Mouse (Mus musculus) heart, adult 2 months (tissue): ENCODE data around the gene Lrrc34. TPM values are rescaled to one million over a fixed set of nuclear protein-coding genes. Genes with fewer than 3 reads are reported as not detected.

Experiments used
- DNase-seq, 2 experiments: peaks; one replicate each; pipeline ENCODE4 v3.0.0; 2021
- H3K27ac ChIP-seq: fragments of 200-600 bp; 2 replicates; pipeline ENCODE4 v1.8.1; 2022
- H3K27me3 ChIP-seq: fragments of 200-500 bp; 2 replicates; pipeline ENCODE4 v1.6.1; 2012; ENCODE audit warnings: mild to moderate bottlenecking, low read length, inconsistent platforms, mixed read lengths; ENCODE audit not compliant: control insufficient read depth, insufficient read depth
- H3K36me3 ChIP-seq: fragments of 200-500 bp; 2 replicates; pipeline ENCODE4 v1.6.1; 2012; ENCODE audit warnings: low read length, inconsistent platforms; ENCODE audit not compliant: control insufficient read depth, insufficient read depth
- H3K4me1 ChIP-seq: fragments of 200-500 bp; 2 replicates; pipeline ENCODE4 v1.6.1; 2011; ENCODE audit warnings: low read length; ENCODE audit not compliant: control insufficient read depth, insufficient read depth
- H3K4me3 ChIP-seq: fragments of 200-600 bp; 2 replicates; pipeline ENCODE4 v1.8.1; 2022
- H3K79me2 ChIP-seq: fragments of 200-500 bp; replicated peaks from 2 replicates; pipeline ENCODE4 v1.6.1; 2012; ENCODE audit warnings: mild to moderate bottlenecking, inconsistent platforms, low read length, moderate library complexity, mixed read lengths; ENCODE audit not compliant: control insufficient read depth, insufficient read depth
- H3K9ac ChIP-seq: fragments of 200-500 bp; 2 replicates; pipeline ENCODE4 v1.6.1; 2012; ENCODE audit warnings: low read depth, mild to moderate bottlenecking, control low read depth, inconsistent platforms, low read length, mixed read lengths
- CTCF ChIP-seq: fragments of 200-600 bp; IDR thresholded peaks from 2 replicates; pipeline ENCODE4 v1.8.1; 2022; ENCODE audit warnings: antibody characterized with exemption, mild to moderate bottlenecking, moderate library complexity
- EP300 ChIP-seq: fragments of 200-500 bp; IDR thresholded peaks from 2 replicates; pipeline ENCODE4 v1.6.1; 2011; ENCODE audit warnings: low read depth, low read length, control low read depth; ENCODE audit not compliant: insufficient read depth
- POLR2A ChIP-seq: fragments of 200-500 bp; IDR thresholded peaks from 2 replicates; pipeline ENCODE4 v1.6.1; 2011; ENCODE audit warnings: mild to moderate bottlenecking, low read depth, low read length, control low read depth; ENCODE audit not compliant: insufficient read depth
- WGBS: fragments of 180-500 bp; shearing (Covaris S2); methylation state at CpG from one replicate; pipeline ENCODE4 v1.1.7; 2018; 5-methylcytosine and 5-hydroxymethylcytosine counted together
- intact Hi-C: fragments of 180-260 bp; cut with DNase I; formaldehyde crosslinking; loops from one replicate; pipeline ENCODE4 v1.15.1; 2025
- polyA plus RNA-seq: library from polyadenylated mRNA; depleted of rRNA; stranded (reverse); fragments of >200 nt; gene quantifications from 2 replicates; pipeline ENCODE4 v1.2.3, GENCODE M21; 2012
- total RNA-seq, 2 experiments: library from RNA; stranded (reverse); gene quantifications; 2 replicates each; pipeline ENCODE4 v1.2.3; 2021

The Lrrc34 gene
- total and polyA plus RNA-seq, 3 experiments: 0.06 TPM; not detected in 2

- peaks cover 1% of the 10 kb centered on the region; the same call in 1 of the 2 replicates for H3K79me2 ChIP-seq
- peak overlapping the region; percentile 88 for H3K9ac ChIP-seq
- TF ChIP-seq CTCF (no peak), POLR2A (no peak), EP300 (no peak)
- peaks cover 5% of the 10 kb centered on the region for H3K4me1 ChIP-seq
- intact Hi-C loops: loop anchor here (1.0 to 10.0 kb wide), 2 partner anchors 190 to 1792 kb away; partner anchors contain the start of genes Pik3ca and Sec62
- WGBS: under 1% methylated on average over 27 of the region's 27 CpGs
- DNase-seq: no peak
- peak overlapping the region; percentile 95 for H3K4me3 ChIP-seq
- H3K36me3 ChIP-seq: peaks cover 9% of the 10 kb centered on the region; the same call in 1 of the 2 replicates
- no peaks in the 10 kb centered on the region for H3K27me3 ChIP-seq
- H3K27ac ChIP-seq: peak overlapping the region; percentile 96
Observed at GRCm38 (mm10) chr3:30602740-30603098, 45.0 kb downstream of the Lrrc34 start.

DNA sequence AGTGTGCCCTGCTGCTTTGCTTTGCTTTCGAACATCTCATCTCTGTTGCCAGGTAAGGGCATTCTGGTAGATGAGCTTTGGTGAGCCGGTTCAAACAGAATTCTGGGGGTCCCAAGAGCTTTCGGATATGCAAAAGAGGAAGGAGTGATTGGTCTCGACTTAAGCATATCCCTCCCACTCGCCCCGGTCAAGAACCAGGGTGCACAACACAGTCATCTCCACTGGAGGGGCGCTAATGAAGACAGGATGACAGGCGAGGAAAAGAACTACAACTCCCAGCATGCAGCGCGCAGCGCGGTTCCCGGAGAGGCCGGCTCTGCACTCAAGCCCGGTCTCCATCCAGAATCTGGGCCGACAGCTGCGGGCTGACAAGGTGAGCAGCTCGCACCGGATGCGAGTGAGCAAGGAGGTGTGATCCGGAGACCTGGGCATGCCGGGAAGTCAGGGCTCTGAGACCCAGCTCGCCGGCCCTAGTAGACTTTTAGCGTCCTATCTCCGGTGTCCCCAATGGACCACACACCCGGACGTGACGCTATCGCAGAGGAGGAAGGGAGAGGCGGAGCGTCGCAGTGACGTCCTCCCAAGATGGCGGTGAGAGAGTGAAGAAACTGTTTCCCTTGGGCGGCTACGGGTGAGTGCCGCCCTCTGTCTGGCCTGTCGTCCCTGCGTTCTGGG, 45.5 kb downstream of the Lrrc34 start, which contains the start of gene Mynn:
Gene Mynn (plus strand): TSS at position 1 of the 675 bp plus-strand sequence.
- no peaks in the 10 kb centered on the region for H3K27me3 ChIP-seq
- DNase-seq: peak; percentile 98
- TF ChIP-seq CTCF: peak; percentile 74
- TF ChIP-seq POLR2A: peak; percentile 88
- peak; percentile 36; the same call in 1 of the 2 replicates for TF ChIP-seq EP300
- peaks cover 5% of the 10 kb centered on the region for H3K4me1 ChIP-seq
- WGBS: under 1% methylated on average over 40 of the region's 40 CpGs
- H3K36me3 ChIP-seq: peaks cover 8% of the 10 kb centered on the region; the same call in 1 of the 2 replicates
- peak within 1 kb of the TSS; percentile 95 for H3K4me3 ChIP-seq
- H3K9ac ChIP-seq: peak within 1 kb of the TSS; percentile 88
- H3K79me2 ChIP-seq: peaks cover 1% of the 10 kb centered on the region; the same call in 1 of the 2 replicates
- peak within 1 kb of the TSS; percentile 96 for H3K27ac ChIP-seq
- intact Hi-C loops: loop anchor here (10.0 kb wide), 1 partner anchor 1793 kb away; the partner anchor contains the start of gene Pik3ca

- no peak for DNase-seq
- peak overlapping the region; percentile 96 for H3K27ac ChIP-seq
- peak overlapping the region; percentile 95 for H3K4me3 ChIP-seq
- peaks cover 1% of the 10 kb centered on the region; the same call in 1 of the 2 replicates for H3K79me2 ChIP-seq
- H3K4me1 ChIP-seq: peaks cover 5% of the 10 kb centered on the region
- intact Hi-C loops: loop anchor here (10.0 kb wide), 1 partner anchor 1793 kb away; the partner anchor contains the start of gene Pik3ca
- WGBS: under 1% methylated on average over 13 of the region's 13 CpGs
- peaks cover 7% of the 10 kb centered on the region; the same call in 1 of the 2 replicates for H3K36me3 ChIP-seq
- TF ChIP-seq EP300 (no peak), POLR2A (no peak), CTCF (no peak)
- peak overlapping the region; percentile 57 for H3K9ac ChIP-seq
- H3K27me3 ChIP-seq: no peaks in the 10 kb centered on the region
Observed at GRCm38 (mm10) chr3:30601610-30602064, 46.0 kb downstream of the Lrrc34 start.

DNA sequence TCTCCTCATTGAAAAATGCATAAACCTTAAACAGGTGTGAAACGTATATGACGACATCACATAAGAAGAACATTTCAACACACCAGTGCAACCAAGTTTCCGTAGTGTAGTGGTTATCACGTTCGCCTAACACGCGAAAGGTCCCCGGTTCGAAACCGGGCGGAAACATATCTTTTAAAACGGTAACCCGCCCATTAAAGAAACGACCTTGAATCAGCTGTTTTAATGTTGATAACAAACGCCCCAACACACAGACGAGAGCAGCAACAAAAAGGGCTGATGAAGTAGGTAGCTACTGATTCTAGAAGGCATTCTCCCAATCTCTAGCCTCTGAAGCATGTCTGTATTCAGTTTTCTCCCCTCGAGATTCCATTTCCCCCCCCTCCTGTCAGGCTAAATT, 46.5 kb downstream of the Lrrc34 start:
- Histone ChIP-seq H3K9ac (peak overlapping the region; percentile 65; the same call in 1 of the 2 replicates), H3K79me2 (peaks cover 1% of the 10 kb centered on the region; the same call in 1 of the 2 replicates), H3K4me1 (peaks cover 5% of the 10 kb centered on the region), H3K27me3 (no peaks in the 10 kb centered on the region), H3K27ac (peak overlapping the region; percentile 96), H3K36me3 (peaks cover 7% of the 10 kb centered on the region; the same call in 1 of the 2 replicates), H3K4me3 (peak overlapping the region; percentile 95)
- intact Hi-C loops: loop anchor here (10.0 kb wide), 1 partner anchor 1794 kb away; the partner anchor contains the start of gene Pik3ca
- TF ChIP-seq EP300: peak; percentile 92
- TF ChIP-seq CTCF: no peak
- TF ChIP-seq POLR2A: no peak
- peak; percentile 89 to 91 for DNase-seq
- under 1% methylated on average over 17 of the region's 17 CpGs for WGBS

- Histone ChIP-seq H3K9ac (peak overlapping the region; percentile 50), H3K27me3 (no peaks in the 10 kb centered on the region), H3K36me3 (peaks cover 7% of the 10 kb centered on the region; the same call in 1 of the 2 replicates), H3K4me3 (peak overlapping the region; percentile 95), H3K4me1 (peaks cover 5% of the 10 kb centered on the region), H3K27ac (peak overlapping the region; percentile 66), H3K79me2 (peaks cover 1% of the 10 kb centered on the region; the same call in 1 of the 2 replicates)
- DNase-seq: peak; percentile 43 to 60
- under 1% methylated on average over 14 of the region's 14 CpGs for WGBS
- TF ChIP-seq POLR2A (no peak), EP300 (no peak), CTCF (no peak)
- intact Hi-C loops: loop anchor here (10.0 kb wide), 1 partner anchor 1794 kb away; the partner anchor contains the start of gene Pik3ca
Observed at GRCm38 (mm10) chr3:30600717-30601116, 47.0 kb downstream of the Lrrc34 start.
